Mouse (Mus musculus) liver, embryonic 14.5 days (tissue): ENCODE results near the gene Dok5. TPM values are rescaled to one million over a fixed set of nuclear protein-coding genes. Genes with fewer than 3 reads are reported as not detected.

Experiments used
- ATAC-seq: fragments of 200-750 bp; cut with Nextera tagmentation; 2 replicates; pipeline ENCODE4 v1.8.0; 2017; ENCODE audit warnings: moderate number of reproducible peaks, mild to moderate bottlenecking, moderate library complexity; ENCODE audit not compliant: insufficient read depth
- DNase-seq, 3 experiments: peaks; one replicate each; pipeline ENCODE4 v3.0.0-alpha.2; 2012 to 2013; ENCODE audit warnings: low read depth in 3 of 3, low spot score in 3 of 3
- H3K27ac ChIP-seq: fragments of 300-500 bp; sonication (generic); 2 replicates; pipeline ENCODE4 v1.5.1; 2014; ENCODE audit warnings: moderate library complexity, mild to moderate bottlenecking, control low read depth, inconsistent platforms
- H3K27me3 ChIP-seq: fragments of 300-500 bp; sonication (generic); 2 replicates; pipeline ENCODE4 v1.6.1; 2014; ENCODE audit warnings: mild to moderate bottlenecking, low read length, moderate library complexity; ENCODE audit not compliant: control insufficient read depth, insufficient read depth
- H3K36me3 ChIP-seq: fragments of 300-500 bp; sonication (generic); replicated peaks from 2 replicates; pipeline ENCODE4 v1.6.1; 2014; ENCODE audit warnings: low read depth; ENCODE audit not compliant: control insufficient read depth, insufficient read depth
- H3K4me1 ChIP-seq, 2 experiments: fragments of 200-500 bp in 1 of 2; fragments of 300-500 bp in 1 of 2; sonication (generic) in 1 of 2; replicated peaks; 2 replicates each; pipeline ENCODE4 v1.6.1; 2012 to 2014; ENCODE audit warnings: antibody characterized with exemption in 1 of 2, inconsistent platforms in 1 of 2, low read length in 1 of 2; ENCODE audit not compliant: control insufficient read depth in 2 of 2, insufficient read depth in 2 of 2
- H3K4me2 ChIP-seq: fragments of 300-500 bp; sonication (generic); 2 replicates; pipeline ENCODE4 v1.6.1; 2014; ENCODE audit warnings: low read depth, mild to moderate bottlenecking, control low read depth, moderate library complexity
- H3K4me3 ChIP-seq, 2 experiments: fragments of 200-500 bp in 1 of 2; fragments of 300-500 bp in 1 of 2; sonication (generic) in 1 of 2; 2 replicates each; pipeline ENCODE4 v1.5.1; 2012 to 2014; ENCODE audit warnings: low read depth in 2 of 2, low read length in 2 of 2, mild to moderate bottlenecking in 2 of 2, control low read depth in 1 of 2, inconsistent platforms in 1 of 2, moderate library complexity in 1 of 2; ENCODE audit not compliant: insufficient read depth in 1 of 2
- H3K9ac ChIP-seq: fragments of 300-500 bp; sonication (generic); replicated peaks from 2 replicates; pipeline ENCODE4 v1.6.1; 2014; ENCODE audit warnings: mild to moderate bottlenecking, control low read depth, moderate library complexity
- H3K9me3 ChIP-seq: fragments of 300-500 bp; sonication (generic); 2 replicates; pipeline ENCODE4 v1.6.1; 2016; ENCODE audit warnings: low read length, mixed read lengths; ENCODE audit not compliant: control insufficient read depth
- CTCF ChIP-seq: IDR thresholded peaks from 2 replicates; pipeline ENCODE4 v1.5.1; 2016; ENCODE audit warnings: antibody characterized with exemption, low read depth, control low read depth
- EP300 ChIP-seq: IDR thresholded peaks from 2 replicates; pipeline ENCODE4 v1.6.1; 2016; ENCODE audit warnings: antibody characterized with exemption, low read depth
- WGBS: fragments of 180-500 bp; shearing (Covaris S2); extraction: QIAGEN DNeasy Blood & Tissue Kit; methylation state at CpG from one replicate; pipeline ENCODE4 v1.1.7; 2014; ENCODE audit not compliant: insufficient replicate concordance; 5-methylcytosine and 5-hydroxymethylcytosine counted together
- polyA plus RNA-seq, 2 experiments: library from polyadenylated mRNA; depleted of rRNA in 1 of 2; stranded (reverse) in 1 of 2; unstranded in 1 of 2; fragments of >200 nt; fragmentation: Nextera tagmentation in 1 of 2; extraction: Ambion mirVana in 1 of 2; gene quantifications; 2 replicates each; pipeline versions ENCODE4 v1.2.1 to v1.2.3; 2012 to 2014

The Dok5 gene
- polyA plus RNA-seq, 2 experiments: 0.15 to 0.19 TPM

DNA sequence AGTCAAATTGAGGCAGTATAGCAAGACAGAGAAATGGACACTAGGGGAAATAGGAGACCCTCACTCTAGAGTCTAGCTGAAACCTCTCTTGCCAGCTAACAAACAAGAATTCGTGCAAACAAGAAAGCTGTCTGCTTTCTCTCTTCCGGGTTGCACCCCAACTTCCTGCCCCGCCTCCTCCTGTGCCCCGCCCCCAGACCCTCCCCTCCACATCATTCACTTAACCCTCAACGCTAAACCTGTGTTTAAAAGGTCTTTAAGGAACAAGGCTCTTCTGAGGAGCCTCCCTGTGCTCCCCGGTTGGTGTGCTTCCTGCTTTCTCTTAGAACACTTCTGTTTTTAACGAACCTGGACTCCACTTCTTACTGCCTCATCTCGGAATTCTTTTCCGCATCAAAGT, 156.4 kb downstream of the Dok5 start:
- TF ChIP-seq EP300: no peak
- TF ChIP-seq CTCF: no peak
- Histone ChIP-seq H3K4me2 (no peak overlapping the region), H3K9me3 (no peaks in the 10 kb centered on the region), H3K27ac (no peak overlapping the region), H3K4me1 (no peaks in the 10 kb centered on the region), H3K36me3 (no peaks in the 10 kb centered on the region), H3K9ac (no peak overlapping the region), H3K4me3 (no peak overlapping the region), H3K27me3 (no peaks in the 10 kb centered on the region)
- no peak for DNase-seq
- WGBS: 40% methylated on average over 9 of the region's 9 CpGs
- no peak for ATAC-seq

DNA sequence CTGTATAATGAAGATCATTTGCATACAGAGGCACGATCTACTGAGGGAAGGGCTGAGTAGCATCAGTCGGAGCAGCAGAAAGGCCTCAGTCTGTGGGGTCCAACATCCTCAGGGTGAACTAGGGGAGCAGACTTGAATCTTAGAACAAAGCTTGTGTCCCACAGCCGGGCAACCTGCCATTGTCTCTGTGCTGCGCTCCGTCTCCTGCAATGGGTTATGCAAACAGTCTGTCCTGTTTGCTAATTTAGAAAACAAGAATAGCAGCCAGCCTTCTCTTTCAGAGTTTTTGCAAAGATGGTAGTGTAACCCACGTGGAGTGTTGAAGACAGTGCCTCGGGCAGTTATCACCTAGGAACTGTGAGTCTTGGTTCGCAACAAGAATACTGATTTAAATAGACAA, 163.5 kb downstream of the Dok5 start:
- TF ChIP-seq EP300 (no peak), CTCF (no peak)
- no peaks in the 10 kb centered on the region for H3K27me3 ChIP-seq
- H3K4me2 ChIP-seq: no peak overlapping the region
- no peaks in the 10 kb centered on the region for H3K9me3 ChIP-seq
- H3K27ac ChIP-seq: no peak overlapping the region
- H3K4me1 ChIP-seq: no peaks in the 10 kb centered on the region
- H3K4me3 ChIP-seq: no peak overlapping the region
- 49% methylated on average over 8 of the region's 8 CpGs for WGBS
- DNase-seq: no peak
- ATAC-seq: no peak
- H3K9ac ChIP-seq: no peak overlapping the region
- H3K36me3 ChIP-seq: no peaks in the 10 kb centered on the region

DNA sequence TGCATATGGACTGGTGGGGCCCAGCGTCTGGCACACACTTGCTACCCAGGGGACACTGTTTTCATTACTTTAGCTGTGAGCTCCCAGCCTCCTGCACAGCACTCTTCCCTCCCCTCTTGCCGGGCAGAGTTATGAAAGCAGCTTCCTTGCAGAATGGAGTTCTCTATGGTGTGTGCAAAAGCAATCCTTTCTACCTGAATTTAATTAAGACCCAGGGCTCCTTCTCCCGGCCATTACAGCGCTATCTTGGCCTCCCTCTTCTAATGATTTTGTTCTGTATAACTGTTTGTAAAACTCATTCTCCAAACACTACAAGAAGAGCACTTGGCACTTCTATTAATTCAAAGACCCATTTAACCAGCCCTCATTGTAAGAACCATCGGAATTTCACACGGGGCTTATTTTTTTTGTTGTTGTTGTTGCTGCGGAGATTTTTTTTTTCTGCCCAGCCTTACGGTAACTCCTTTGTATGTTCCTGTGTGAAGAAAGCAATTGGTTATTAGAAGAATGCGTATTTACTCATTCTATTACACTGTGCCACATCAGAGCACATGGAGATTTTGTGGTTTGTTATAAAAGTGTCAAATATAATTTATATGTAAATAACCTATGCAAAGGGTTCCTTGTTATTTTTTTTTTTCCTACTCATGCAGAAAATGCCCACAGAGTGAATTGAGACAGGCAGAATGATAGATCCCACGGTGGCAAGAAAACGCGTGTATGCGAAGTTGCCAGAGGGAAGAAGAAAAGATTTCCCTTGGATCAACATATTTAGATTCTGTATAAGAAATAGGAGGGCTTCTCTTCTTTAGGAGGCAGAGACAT, 170.8 kb downstream of the Dok5 start:
- Histone ChIP-seq H3K36me3 (no peaks in the 10 kb centered on the region), H3K27ac (no peak overlapping the region), H3K9me3 (no peaks in the 10 kb centered on the region), H3K27me3 (no peaks in the 10 kb centered on the region), H3K9ac (no peak overlapping the region), H3K4me1 (no peaks in the 10 kb centered on the region), H3K4me2 (no peak overlapping the region), H3K4me3 (no peak overlapping the region)
- WGBS: 67% methylated on average over 13 of the region's 13 CpGs
- DNase-seq (no peak), ATAC-seq (no peak)
- TF ChIP-seq CTCF (no peak), EP300 (no peak)

DNA sequence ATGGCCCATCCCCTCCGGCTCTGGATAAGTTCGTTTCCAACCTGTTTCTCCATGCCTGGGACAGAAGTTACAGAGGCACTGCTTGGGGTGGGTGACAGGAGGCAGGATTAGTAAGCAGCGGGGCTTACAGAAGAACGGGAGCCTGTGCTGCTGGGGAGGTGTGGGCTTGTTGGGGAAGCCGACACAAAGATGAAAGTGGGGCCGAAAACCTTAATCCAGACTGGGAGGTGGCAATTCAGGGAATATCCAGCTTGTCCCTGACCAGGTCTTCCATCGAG, 171.4 kb downstream of the Dok5 start:
- no peak overlapping the region for H3K9ac ChIP-seq
- no peak overlapping the region for H3K27ac ChIP-seq
- H3K4me2 ChIP-seq: no peak overlapping the region
- no peak overlapping the region for H3K4me3 ChIP-seq
- WGBS: 66% methylated on average over 7 of the region's 7 CpGs
- TF ChIP-seq EP300 (no peak), CTCF (no peak)
- ATAC-seq: no peak
- no peaks in the 10 kb centered on the region for H3K27me3 ChIP-seq
- no peaks in the 10 kb centered on the region for H3K36me3 ChIP-seq
- no peaks in the 10 kb centered on the region for H3K9me3 ChIP-seq
- DNase-seq: no peak
- no peaks in the 10 kb centered on the region for H3K4me1 ChIP-seq

DNA sequence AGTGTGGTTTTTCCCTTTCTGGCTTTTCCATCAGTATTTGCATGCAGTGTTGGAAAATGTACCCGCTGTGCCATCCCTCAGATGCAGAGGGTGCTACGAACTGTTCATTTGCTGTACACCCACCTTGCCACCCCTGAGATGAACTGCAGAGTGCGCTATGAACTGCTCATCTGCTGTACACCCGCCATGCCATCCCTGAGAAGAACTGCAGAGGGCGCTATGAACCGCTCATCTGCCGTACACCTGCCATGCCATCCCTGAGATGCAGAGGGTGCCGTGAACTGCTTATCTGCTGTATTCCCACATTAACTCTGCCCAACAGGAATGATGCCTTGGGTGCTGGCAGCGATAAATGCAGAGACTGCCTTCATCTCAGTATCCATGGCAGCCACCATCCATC, 171.8 kb downstream of the Dok5 start:
- no peak for TF ChIP-seq EP300
- no peak for TF ChIP-seq CTCF
- H3K4me3 ChIP-seq: no peak overlapping the region
- H3K4me2 ChIP-seq: no peak overlapping the region
- no peaks in the 10 kb centered on the region for H3K36me3 ChIP-seq
- DNase-seq (no peak), ATAC-seq (no peak)
- no peak overlapping the region for H3K9ac ChIP-seq
- no peak overlapping the region for H3K27ac ChIP-seq
- WGBS: 68% methylated on average over 9 of the region's 9 CpGs
- H3K4me1 ChIP-seq: no peaks in the 10 kb centered on the region
- H3K27me3 ChIP-seq: no peaks in the 10 kb centered on the region
- H3K9me3 ChIP-seq: no peaks in the 10 kb centered on the region
